Mouse (Mus musculus) spleen, postnatal 10 days (tissue): ENCODE measurements around the gene Gas6.

Experiments used
- DNase-seq, 2 experiments: peaks; one replicate each; pipeline ENCODE4 v3.0.0; 2021 to 2022; ENCODE audit warnings: low spot score in 2 of 2

The Gas6 gene

DNA sequence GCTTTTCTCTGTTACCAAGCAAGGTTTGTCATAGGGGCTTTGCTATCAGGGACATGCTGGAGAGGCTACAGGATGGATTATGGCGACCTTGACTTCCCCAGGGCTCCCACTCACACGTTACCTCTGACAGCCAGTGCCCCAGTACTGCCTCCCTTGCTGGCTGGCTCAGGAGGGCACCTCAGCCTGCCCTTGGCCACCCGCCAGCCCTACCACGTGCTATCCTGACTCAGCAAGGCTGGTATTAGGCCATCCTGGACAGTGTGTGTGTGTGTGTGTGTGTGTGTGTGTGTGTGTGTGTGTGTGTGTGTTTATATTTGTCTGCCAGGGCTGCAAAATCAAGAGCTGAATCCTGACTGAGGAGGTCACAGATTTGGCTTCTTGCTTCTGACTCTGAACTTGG, 12.6 kb upstream of the Gas6 start:
- peak in 1 of 2 experiments; percentile 54 for DNase-seq

- DNase-seq: no peak
Observed at GRCm38 (mm10) chr8:13504894-13505674, 10.8 kb upstream of the Gas6 start.

- DNase-seq: no peak
Observed at GRCm38 (mm10) chr8:13503936-13504606, 9.8 kb upstream of the Gas6 start.

GRCm38 (mm10) chr8:13501221-13501620, 6.9 kb upstream of the Gas6 start:
- DNase-seq: no peak

- DNase-seq: no peak
Observed at GRCm38 (mm10) chr8:13493011-13493410, 1.3 kb downstream of the Gas6 start.

GRCm38 (mm10) chr8:13492198-13492995, 1.9 kb downstream of the Gas6 start:
- no peak for DNase-seq

- DNase-seq: no peak
Observed at GRCm38 (mm10) chr8:13491491-13492010, 2.7 kb downstream of the Gas6 start.

- no peak for DNase-seq
Observed at GRCm38 (mm10) chr8:13489986-13490910, 4.0 kb downstream of the Gas6 start.

DNA sequence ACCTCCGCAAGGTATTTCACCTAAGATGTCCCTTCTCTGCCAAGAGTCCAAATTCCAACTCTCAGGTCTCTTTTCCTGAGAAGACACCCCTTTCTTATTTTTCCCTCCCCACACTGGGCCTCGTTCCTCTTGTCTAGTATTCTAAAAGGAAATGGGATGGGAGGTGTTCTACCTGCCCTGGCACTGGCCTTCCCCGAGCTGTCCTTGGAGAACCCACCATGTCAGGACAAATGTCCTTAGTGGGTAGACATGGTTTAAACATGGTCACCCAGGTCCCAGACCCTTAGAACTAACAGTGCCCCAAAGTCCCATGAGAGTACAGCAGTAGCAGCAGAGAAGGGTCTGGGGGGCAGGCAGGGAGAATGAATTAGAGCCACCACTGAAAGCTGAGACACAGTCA, 4.9 kb downstream of the Gas6 start:
- DNase-seq: no peak

DNA sequence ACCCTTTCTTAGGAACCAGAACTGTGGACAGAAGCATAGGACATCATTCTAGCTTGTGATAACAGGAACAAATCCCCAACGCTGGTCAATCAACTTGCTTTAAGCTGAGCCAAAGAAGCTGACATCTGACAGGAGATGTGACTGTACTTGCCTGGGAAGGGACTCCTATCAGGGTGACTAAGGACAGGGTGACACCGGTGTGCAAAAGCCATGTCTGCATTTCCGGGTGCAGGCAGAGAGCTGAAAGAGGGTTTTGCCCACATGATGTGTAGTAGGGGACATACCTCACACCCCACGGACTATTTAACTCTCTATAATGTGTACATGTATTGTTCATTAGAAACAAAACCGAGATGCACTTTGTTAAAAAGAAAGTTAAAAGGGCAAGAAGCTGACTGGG, 11.1 kb downstream of the Gas6 start:
- no peak for DNase-seq

- DNase-seq: no peak
Observed at GRCm38 (mm10) chr8:13482101-13482801, 12.0 kb downstream of the Gas6 start.

DNA sequence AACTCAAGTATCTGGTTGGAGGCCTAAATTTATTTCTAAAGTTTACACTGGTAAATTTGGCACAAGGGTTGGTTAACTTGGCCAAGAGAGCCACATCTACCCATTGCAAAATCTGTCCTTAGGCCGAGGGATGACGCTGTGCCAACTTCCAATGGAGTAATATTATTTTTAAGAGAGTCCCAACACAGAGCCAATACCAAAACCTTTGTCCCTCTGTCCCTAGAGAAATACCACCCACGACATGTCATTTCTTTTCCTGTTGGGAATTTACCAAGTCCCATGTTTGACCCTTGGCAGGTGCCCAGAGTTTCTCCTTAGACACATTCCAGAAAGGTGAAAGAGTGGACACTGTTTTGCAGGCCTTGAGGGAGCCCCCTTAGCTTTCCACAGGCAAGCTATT, 12.7 kb downstream of the Gas6 start:
- DNase-seq: no peak

DNA sequence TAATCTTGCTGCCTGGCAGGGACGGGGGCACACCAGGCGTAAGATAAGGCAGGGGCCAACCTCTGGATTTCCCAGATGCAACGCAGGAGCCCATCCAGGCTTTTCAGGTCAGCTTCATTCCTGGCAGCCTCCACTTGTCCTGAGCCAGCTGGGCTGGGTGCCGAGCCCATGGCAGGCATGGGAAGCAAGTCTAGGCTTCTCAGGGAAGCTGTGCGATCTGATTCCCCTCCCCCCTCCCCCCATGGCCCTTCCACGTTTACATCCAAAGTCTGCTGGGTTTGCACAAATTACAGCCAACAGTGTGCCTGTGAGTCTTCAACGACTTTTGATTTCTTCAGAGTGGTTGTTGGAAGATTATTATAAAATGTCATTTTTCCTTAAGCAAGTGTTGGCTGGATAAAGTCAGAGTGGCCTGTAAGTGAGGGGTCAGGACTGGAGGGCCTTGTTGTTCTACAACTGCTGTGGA, 13.2 kb downstream of the Gas6 start:
- no peak for DNase-seq

DNA sequence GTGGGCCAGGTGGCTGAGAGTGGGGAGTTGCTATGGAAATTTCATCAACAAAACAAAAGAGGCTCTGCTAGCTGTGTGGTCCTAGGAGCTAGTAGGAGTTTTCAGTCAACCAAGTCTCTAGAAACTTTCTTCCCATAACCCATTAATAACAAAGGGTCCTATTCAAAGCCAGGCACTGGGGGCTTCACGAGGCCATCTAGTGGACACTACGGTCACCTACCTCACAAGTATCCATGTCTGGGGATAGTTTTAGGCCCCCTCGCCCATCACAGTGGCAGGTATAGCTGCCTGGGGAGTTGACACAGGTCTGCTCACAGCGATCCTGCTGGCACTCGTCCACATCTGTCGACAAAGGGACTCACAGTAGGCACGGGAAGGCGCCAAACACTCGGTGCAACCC, 18.4 kb downstream of the Gas6 start:
- DNase-seq: no peak

DNA sequence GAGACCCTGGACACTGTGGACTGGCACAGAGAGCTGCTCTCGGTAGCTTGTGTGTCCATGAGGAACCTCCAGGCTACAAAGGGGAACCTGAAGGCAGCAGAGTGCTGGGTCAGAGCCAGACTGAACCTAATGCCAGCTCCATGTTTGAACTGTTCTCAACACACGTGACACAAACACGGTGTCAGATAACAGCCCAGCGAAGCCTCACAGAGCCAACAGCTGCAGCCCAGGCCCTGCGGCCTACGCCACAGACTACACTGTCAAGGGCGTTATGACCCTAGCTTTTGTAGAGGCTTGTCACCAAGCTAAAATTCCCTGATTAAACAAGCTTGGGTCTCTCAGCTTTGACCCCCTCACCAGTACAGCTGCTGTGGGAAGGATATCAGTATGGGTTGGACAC, 22.0 kb downstream of the Gas6 start:
- DNase-seq: no peak

- no peak for DNase-seq
Observed at GRCm38 (mm10) chr8:13471484-13471883, 22.8 kb downstream of the Gas6 start.

DNA sequence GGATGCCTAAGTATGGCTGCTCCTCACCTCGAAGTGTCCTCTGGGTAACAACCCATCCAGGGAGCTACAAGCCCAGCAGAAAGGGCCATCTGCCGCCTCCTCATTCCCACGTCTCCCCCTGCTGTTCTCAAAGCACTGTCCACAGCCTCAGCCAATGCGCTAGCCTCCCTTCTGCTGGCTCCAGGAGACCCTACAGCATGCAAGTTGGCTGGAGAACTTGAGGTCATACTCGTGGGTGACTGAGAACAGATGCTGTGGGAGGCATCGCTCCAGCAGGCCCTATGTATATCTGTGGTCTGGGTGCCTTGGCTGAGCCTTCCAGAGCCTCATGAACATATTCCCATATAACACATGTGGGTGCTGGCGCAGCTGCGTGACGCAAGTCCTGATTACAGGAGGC, 25.6 kb downstream of the Gas6 start:
- DNase-seq: no peak

GRCm38 (mm10) chr8:13466989-13467388, 27.3 kb downstream of the Gas6 start:
- DNase-seq: no peak

- DNase-seq: no peak
Observed at GRCm38 (mm10) chr8:13465324-13465723, 29.0 kb downstream of the Gas6 start.

DNA sequence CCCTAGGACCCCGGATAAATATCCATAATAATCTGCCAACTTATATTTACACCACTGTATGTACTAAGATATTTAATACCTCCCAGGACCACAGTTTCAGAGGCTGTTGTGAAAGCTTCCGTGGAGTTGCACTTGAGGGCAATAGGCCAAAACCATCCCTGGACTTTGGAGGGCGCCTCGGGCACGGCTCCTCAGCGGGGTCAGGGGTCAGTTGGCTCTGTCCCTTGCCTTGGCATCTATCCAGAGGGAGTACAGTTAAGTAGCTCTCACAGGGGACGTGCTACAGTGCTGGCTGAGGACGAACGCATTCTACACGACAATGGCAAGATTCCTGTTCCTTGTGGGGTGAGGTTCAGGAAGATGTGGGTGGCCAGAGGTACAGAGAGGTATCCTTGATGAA, 31.9 kb downstream of the Gas6 start:
- DNase-seq: peak in 1 of 2 experiments; percentile 25
